In genomic region chr4:154864271-154864771, GRCm38 (mm10) we compare ENCODE assay signal across 8 mouse cellular contexts. TPM values are rescaled to one million over a fixed set of nuclear protein-coding genes. Genes with fewer than 3 reads are reported as not detected.
DNase-seq lines count a peak whose midpoint lies in the region; ATAC-seq and TF ChIP-seq lines count a peak whose summit lies in the region.

No protein-coding gene starts in this region.

- H3K4me2 ChIP-seq in lung, embryonic 14.5 days: peak overlapping the region; percentile 65

- WGBS in cerebellum, adult 2 months: 4% methylated on average over 18 of the region's 18 CpGs
- under 1% methylated on average over 18 of the region's 18 CpGs for whole genome bisulfite sequencing in lung, embryonic 14.5 days

- H3K9me3 ChIP-seq in E14TG2a.4 (ENCODE audit: low read length): no peaks in the 10 kb centered on the region
- no peaks in the 10 kb centered on the region for H3K9me3 ChIP-seq in lung, embryonic 14.5 days (ENCODE audit: low read depth, low read length)

- peak overlapping the region; percentile 71 for H3K4me3 ChIP-seq in E14TG2a.4 (replicated peaks; ENCODE audit: low read length)
- H3K4me3 ChIP-seq in cerebellum, adult 2 months (replicated peaks; ENCODE audit: insufficient read depth, low read depth, low read length): peak overlapping the region; percentile 75
- peak overlapping the region; percentile 34 for H3K4me3 ChIP-seq in lung, embryonic 14.5 days (ENCODE audit: low read depth, low read length)

- peak overlapping the region; percentile 52 for H3K9ac ChIP-seq in lung, embryonic 14.5 days

- peak; percentile 86 for DNase-seq in cerebellum, adult 2 months
- DNase-seq in forelimb bud, embryonic 11.5 days (ENCODE audit: low read depth, low spot score): peak; percentile 96
- DNase-seq in layer of hippocampus, adult 8-10 months (ENCODE audit: low spot score in 2 of 2): peak; percentile 86
- DNase-seq in lung, embryonic 14.5 days: peak; percentile 99
- DNase-seq in thymus, adult 18-20 months: peak; percentile 75 to 81

- H3K27ac ChIP-seq in cerebellum, adult 2 months (ENCODE audit: insufficient read depth, low read length): no peak overlapping the region
- H3K27ac ChIP-seq in lung, embryonic 14.5 days (ENCODE audit: low read depth): peak overlapping the region; percentile 87

- H3K36me3 ChIP-seq in E14TG2a.4 (ENCODE audit: insufficient read depth, low read length): no peaks in the 10 kb centered on the region
- no peaks in the 10 kb centered on the region for H3K36me3 ChIP-seq in lung, embryonic 14.5 days (ENCODE audit: insufficient read depth)

- H3K4me1 ChIP-seq in E14TG2a.4 (replicated peaks; ENCODE audit: low read depth, low read length): peaks cover 34% of the 10 kb centered on the region
- peaks cover 7% of the 10 kb centered on the region for H3K4me1 ChIP-seq in cerebellum, adult 2 months (ENCODE audit: control insufficient read depth, insufficient read depth, low read length)
- H3K4me1 ChIP-seq in lung, embryonic 14.5 days (ENCODE audit: insufficient read depth): peaks cover 8% of the 10 kb centered on the region; the same call in 1 of the 2 replicates

- peaks cover 9% of the 10 kb centered on the region; the same call in 1 of the 2 replicates for H3K27me3 ChIP-seq in E14TG2a.4 (ENCODE audit: insufficient read depth, low read length)
- H3K27me3 ChIP-seq in cerebellum, adult 2 months (ENCODE audit: control insufficient read depth, insufficient read depth, low read length): no peaks in the 10 kb centered on the region
- H3K27me3 ChIP-seq in lung, embryonic 14.5 days (ENCODE audit: insufficient read depth, low read length): no peaks in the 10 kb centered on the region

- TF ChIP-seq CTCF in E14TG2a.4 (conservative IDR thresholded peaks at IDR 0.05; ENCODE audit: low read length): 0 out of 2 replicates have a peak, but pooled peaks have one; percentile 9
- TF ChIP-seq CTCF in cerebellum, adult 2 months (IDR thresholded peaks at IDR 0.05; ENCODE audit: borderline replicate concordance, insufficient read depth, low read depth, low read length): peak; percentile 57; the same call in 1 of the 2 replicates
- peak; percentile 59 for TF ChIP-seq CTCF in lung, embryonic 14.5 days (IDR thresholded peaks at IDR 0.05; ENCODE audit: low read depth)

- TF ChIP-seq POLR2A in cerebellum, adult 2 months (IDR thresholded peaks at IDR 0.05; ENCODE audit: borderline replicate concordance, insufficient read depth, low read length): peak; percentile 79; the same call in 1 of the 2 replicates

- ATAC-seq in hematopoietic stem cell, adult 5-6 weeks (replicated peaks in 1 of 2; ENCODE audit: insufficient read depth in 1 of 2, low FRiP score in 2 of 2, low TSS enrichment in 1 of 2, low read depth in 1 of 2, poor library complexity in 2 of 2, severe bottlenecking in 2 of 2): peak; percentile 78 to 84
- ATAC-seq in lung, embryonic 14.5 days (ENCODE audit: insufficient read depth): peak; percentile 91
- ATAC-seq in neutrophil, adult 5-6 weeks (ENCODE audit: extremely low read depth, insufficient number of reproducible peaks, low FRiP score, poor library complexity, severe bottlenecking): peak; percentile 49

RNA-seq across cellular contexts. Expression of gene Mmel1, which starts 5.1 kb away (rescaled TPM):
- polyA plus RNA-seq in cerebellum, adult 2 months (2012; rRNA removed): 2.7 and 3.3 TPM in 2 replicates
- not detected in 2 replicates for total RNA-seq in hematopoietic stem cell, adult 5-6 weeks (2017)
- under 1 TPM; 0.25 to 0.73 (median 0.41) TPM for total RNA-seq in layer of hippocampus, adult 8-10 months (2022)
- polyA plus RNA-seq in lung, embryonic 14.5 days (2014; fragmentation: Nextera tagmentation; extraction: Ambion mirVana): 0.13 and 0.19 TPM in 2 replicates
- not detected in 2 replicates for total RNA-seq in neutrophil, adult 5-6 weeks (2017)

RNA-seq across cellular contexts. Expression of gene Ttc34, which starts 27.1 kb away (rescaled TPM):
- polyA plus RNA-seq in cerebellum, adult 2 months (2012; rRNA removed): 1.5 and 2.6 TPM in 2 replicates
- not detected in 2 replicates for total RNA-seq in hematopoietic stem cell, adult 5-6 weeks (2017)
- total RNA-seq in layer of hippocampus, adult 8-10 months (2022): 1 to 10 TPM; 2.2 to 3.3 (median 2.8) TPM
- 0.12 and 0.30 TPM in 2 replicates for polyA plus RNA-seq in lung, embryonic 14.5 days (2014; fragmentation: Nextera tagmentation; extraction: Ambion mirVana)
- not detected in 2 replicates for total RNA-seq in neutrophil, adult 5-6 weeks (2017)

RNA-seq across cellular contexts. Expression of gene Fam213b, which starts 34.6 kb away (rescaled TPM):
- 171 and 180 TPM in 2 replicates for polyA plus RNA-seq in cerebellum, adult 2 months (2012; rRNA removed)
- 0.94 and 2.0 TPM in 2 replicates for total RNA-seq in hematopoietic stem cell, adult 5-6 weeks (2017)
- total RNA-seq in layer of hippocampus, adult 8-10 months (2022): 10 to 100 TPM; 49.5 to 59.8 (median 57.0) TPM
- polyA plus RNA-seq in lung, embryonic 14.5 days (2014; fragmentation: Nextera tagmentation; extraction: Ambion mirVana): 37.4 and 39.9 TPM in 2 replicates
- 3.4 and 4.4 TPM in 2 replicates for total RNA-seq in neutrophil, adult 5-6 weeks (2017)

Comparison
In these comparisons a context has a peak if more than half of its experiments do, and no peak if none do; other contexts are left out.
1. CTCF ChIP-seq: peak in every context shown above with its lines; median percentile 59 in lung, embryonic 14.5 days; 57 in cerebellum, adult 2 months; 9 in E14TG2a.4.